Mouse (Mus musculus) skeletal muscle tissue, adult 2 months (tissue): ENCODE results near the gene Pik3cb.

Experiments
- DNase-seq: peaks from one replicate; pipeline ENCODE4 v3.0.0-alpha.2; 2012; ENCODE audit warnings: low read depth, low spot score

Pik3cb gene

GRCm38 (mm10) chr9:99146855-99147735, 6.7 kb upstream of the Pik3cb start:
- DNase-seq, result no peak

GRCm38 (mm10) chr9:99145756-99146155, 5.3 kb upstream of the Pik3cb start:
- DNase-seq, result no peak

- no peak for DNase-seq
Measured at GRCm38 (mm10) chr9:99144416-99144989, 4.1 kb upstream of the Pik3cb start.

GRCm38 (mm10) chr9:99141618-99142017, 1.2 kb upstream of the Pik3cb start:
- DNase-seq, result no peak

GRCm38 (mm10) chr9:99141171-99141570, 750 bp upstream of the Pik3cb start:
- DNase-seq, result no peak

GRCm38 (mm10) chr9:99139194-99140023, 1.0 kb downstream of the Pik3cb start:
- no peak for DNase-seq

- no peak for DNase-seq
Measured at GRCm38 (mm10) chr9:99137301-99137700, 3.1 kb downstream of the Pik3cb start.

- DNase-seq, result no peak
Measured at GRCm38 (mm10) chr9:99131951-99132470, 8.4 kb downstream of the Pik3cb start.

GRCm38 (mm10) chr9:99131119-99131518, 9.3 kb downstream of the Pik3cb start:
- DNase-seq, result no peak

GRCm38 (mm10) chr9:99127578-99127977, 12.8 kb downstream of the Pik3cb start:
- DNase-seq, result no peak

- no peak for DNase-seq
Measured at GRCm38 (mm10) chr9:99122749-99123148, 17.7 kb downstream of the Pik3cb start.

GRCm38 (mm10) chr9:99112409-99112808, 28.0 kb downstream of the Pik3cb start:
- no peak for DNase-seq

GRCm38 (mm10) chr9:99111085-99111484, 29.3 kb downstream of the Pik3cb start:
- no peak for DNase-seq

GRCm38 (mm10) chr9:99110213-99110612, 30.2 kb downstream of the Pik3cb start:
- no peak for DNase-seq

GRCm38 (mm10) chr9:99109585-99109984, 30.8 kb downstream of the Pik3cb start:
- DNase-seq, result peak; percentile 3

- no peak for DNase-seq
Measured at GRCm38 (mm10) chr9:99104449-99104848, 36.0 kb downstream of the Pik3cb start.

GRCm38 (mm10) chr9:99103865-99104264, 36.6 kb downstream of the Pik3cb start:
- no peak for DNase-seq

GRCm38 (mm10) chr9:99098482-99099129, 41.8 kb downstream of the Pik3cb start:
- peak; percentile 4 for DNase-seq

- DNase-seq, result no peak
Measured at GRCm38 (mm10) chr9:99097668-99098067, 42.8 kb downstream of the Pik3cb start.

GRCm38 (mm10) chr9:99095192-99095591, 45.2 kb downstream of the Pik3cb start:
- no peak for DNase-seq

GRCm38 (mm10) chr9:99090546-99090945, 49.9 kb downstream of the Pik3cb start:
- no peak for DNase-seq
